Mouse (Mus musculus) midbrain, embryonic 15.5 days (tissue): ENCODE measurements around the gene Smdt1. TPM values are rescaled to one million over a fixed set of nuclear protein-coding genes. Genes with fewer than 3 reads are reported as not detected.
"Not testable (repeated sequence)": the region's sequence is repeated elsewhere in the genome, so short reads cannot be mapped to it uniquely, and the experiment has no call there.

ENCODE experiments used
- ATAC-seq: fragments of 200-750 bp; cut with Nextera tagmentation; replicated peaks from 2 replicates; pipeline ENCODE4 v1.8.0; 2017; ENCODE audit warnings: moderate TSS enrichment
- H3K27ac ChIP-seq: fragments of 300-500 bp; sonication (generic); 2 replicates; pipeline ENCODE4 v1.5.1; 2015; ENCODE audit warnings: mild to moderate bottlenecking, inconsistent platforms
- H3K27me3 ChIP-seq: fragments of 300-500 bp; sonication (generic); replicated peaks from 2 replicates; pipeline ENCODE4 v1.6.1; 2015; ENCODE audit warnings: inconsistent platforms
- H3K36me3 ChIP-seq: fragments of 300-500 bp; sonication (generic); replicated peaks from 2 replicates; pipeline ENCODE4 v1.6.1; 2015; ENCODE audit warnings: inconsistent platforms
- H3K4me1 ChIP-seq: fragments of 300-500 bp; sonication (generic); 2 replicates; pipeline ENCODE4 v1.6.1; 2015; ENCODE audit warnings: inconsistent platforms
- H3K4me2 ChIP-seq: fragments of 300-500 bp; sonication (generic); 2 replicates; pipeline ENCODE4 v1.6.1; 2015; ENCODE audit warnings: inconsistent platforms, mild to moderate bottlenecking, moderate library complexity
- H3K4me3 ChIP-seq: fragments of 300-500 bp; sonication (generic); 2 replicates; pipeline ENCODE4 v1.5.1; 2015; ENCODE audit warnings: mild to moderate bottlenecking, inconsistent platforms
- H3K9ac ChIP-seq: fragments of 300-500 bp; sonication (generic); 2 replicates; pipeline ENCODE4 v1.6.1; 2015; ENCODE audit warnings: mild to moderate bottlenecking, inconsistent platforms
- H3K9me3 ChIP-seq: fragments of 300-500 bp; sonication (generic); 2 replicates; pipeline ENCODE4 v1.6.1; 2016; ENCODE audit warnings: inconsistent platforms
- WGBS: fragments of 180-500 bp; shearing (Covaris S2); methylation state at CpG from one replicate; pipeline ENCODE4 v1.1.7; 2015; ENCODE audit warnings: mixed read lengths; 5-methylcytosine and 5-hydroxymethylcytosine counted together
- polyA plus RNA-seq: library from polyadenylated mRNA; unstranded; fragments of >200 nt; fragmentation: Nextera tagmentation; extraction: Ambion mirVana; gene quantifications from 2 replicates; pipeline ENCODE4 v1.2.1, GENCODE M21; 2015

Smdt1 gene
- polyA plus RNA-seq, 1 experiment from 2014 or later = 322 TPM

DNA sequence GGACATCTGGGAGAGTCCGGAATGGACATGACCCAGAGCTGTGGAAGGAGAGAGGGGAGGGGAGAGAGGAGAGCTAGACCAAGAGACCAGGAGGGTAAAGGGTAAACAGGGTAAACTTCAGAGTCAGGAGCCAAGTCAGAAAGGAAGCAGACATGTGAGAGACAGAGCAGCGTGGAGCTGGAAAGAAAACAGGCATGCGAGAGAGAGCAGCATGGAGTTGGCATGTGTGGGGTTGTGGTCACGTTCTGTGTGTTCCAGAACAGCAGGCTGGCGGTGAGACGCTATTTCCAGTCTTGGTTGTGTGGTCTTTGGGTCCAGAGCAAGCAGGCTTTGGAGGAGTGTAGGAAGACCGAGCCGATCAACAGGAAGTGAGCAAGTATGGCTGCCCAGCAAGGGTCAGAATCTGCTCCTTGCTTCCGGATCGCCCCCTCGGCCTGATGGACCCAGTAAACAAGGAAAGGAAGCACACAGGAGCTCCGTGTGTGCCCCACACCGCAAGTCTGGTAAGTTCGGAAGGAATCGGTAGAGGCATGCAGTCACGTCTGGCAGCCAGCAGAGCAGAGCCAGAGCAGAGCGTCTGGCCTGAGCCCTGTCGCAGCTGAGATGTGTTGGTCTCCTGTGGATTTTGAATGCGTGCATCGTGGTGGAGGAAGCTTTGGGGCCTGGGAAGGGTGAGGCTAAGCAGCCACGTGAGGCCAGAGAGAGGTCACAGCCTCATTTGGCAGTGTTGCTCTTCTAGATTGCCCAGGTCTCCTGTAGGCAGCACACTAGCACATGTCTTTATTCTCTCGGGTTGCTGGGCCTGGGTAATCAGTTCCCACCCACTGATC, 19.9 kb downstream of the Smdt1 start:
- WGBS = 63% methylated on average over 22 of the region's 22 CpGs
- Histone ChIP-seq H3K4me1 (peaks cover 5% of the 10 kb centered on the region), H3K9ac (no peak overlapping the region)

DNA sequence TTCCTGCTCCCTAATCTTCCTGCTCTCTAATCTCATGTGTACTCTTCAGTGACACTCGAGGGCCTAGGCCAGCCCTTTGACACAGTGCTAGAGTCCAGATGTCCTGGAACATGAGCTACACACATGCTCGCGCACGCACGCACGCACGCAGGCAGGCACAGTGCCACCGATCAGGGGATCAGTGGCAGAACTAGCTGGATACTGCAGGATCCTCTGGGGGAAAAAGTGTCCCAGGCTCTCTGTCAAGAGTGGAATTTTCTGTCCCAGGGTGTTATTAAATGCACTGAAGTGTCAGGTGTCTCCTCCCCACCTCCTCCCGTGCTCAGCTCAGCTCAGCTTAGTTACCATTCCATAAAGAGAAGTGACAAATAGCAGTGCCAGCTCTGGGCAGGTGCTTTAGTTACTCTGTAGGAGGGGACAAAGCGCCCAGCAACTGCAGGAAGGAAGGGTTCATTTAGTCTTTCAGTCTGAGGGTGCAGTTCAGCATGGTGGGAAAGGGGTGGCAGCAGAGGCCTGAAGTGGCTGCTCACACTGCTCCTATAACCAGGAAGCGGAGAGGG, 22.8 kb downstream of the Smdt1 start:
- no peaks in the 10 kb centered on the region for H3K4me1 ChIP-seq
- H3K4me3 ChIP-seq = no peak overlapping the region
- no peak overlapping the region for H3K4me2 ChIP-seq
- H3K27me3 ChIP-seq = no peaks in the 10 kb centered on the region
- no peak overlapping the region for H3K9ac ChIP-seq
- H3K9me3 ChIP-seq = no peaks in the 10 kb centered on the region
- no peak for ATAC-seq
- H3K36me3 ChIP-seq = no peaks in the 10 kb centered on the region
- WGBS = 73% methylated on average over 11 of the region's 11 CpGs
- H3K27ac ChIP-seq = no peak overlapping the region

More for the DNA sequence above, 19.9 kb downstream of the Smdt1 start:
- Histone ChIP-seq H3K4me3 (no peak overlapping the region), H3K9me3 (no peaks in the 10 kb centered on the region), H3K27me3 (no peaks in the 10 kb centered on the region), H3K36me3 (no peaks in the 10 kb centered on the region), H3K4me2 (no peak overlapping the region), H3K27ac (no peak overlapping the region)
- ATAC-seq = no peak

GRCm38 (mm10) chr15:82362234-82362633, 23.5 kb downstream of the Smdt1 start:
- no peaks in the 10 kb centered on the region for H3K36me3 ChIP-seq
- no peaks in the 10 kb centered on the region for H3K4me1 ChIP-seq
- H3K9ac ChIP-seq = no peak overlapping the region
- H3K4me2 ChIP-seq = no peak overlapping the region
- H3K27ac ChIP-seq = no peak overlapping the region
- H3K9me3 ChIP-seq = no peaks in the 10 kb centered on the region
- WGBS = 98% methylated on average over 4 of the region's 4 CpGs
- H3K4me3 ChIP-seq = no peak overlapping the region
- no peaks in the 10 kb centered on the region for H3K27me3 ChIP-seq
- no peak for ATAC-seq

DNA sequence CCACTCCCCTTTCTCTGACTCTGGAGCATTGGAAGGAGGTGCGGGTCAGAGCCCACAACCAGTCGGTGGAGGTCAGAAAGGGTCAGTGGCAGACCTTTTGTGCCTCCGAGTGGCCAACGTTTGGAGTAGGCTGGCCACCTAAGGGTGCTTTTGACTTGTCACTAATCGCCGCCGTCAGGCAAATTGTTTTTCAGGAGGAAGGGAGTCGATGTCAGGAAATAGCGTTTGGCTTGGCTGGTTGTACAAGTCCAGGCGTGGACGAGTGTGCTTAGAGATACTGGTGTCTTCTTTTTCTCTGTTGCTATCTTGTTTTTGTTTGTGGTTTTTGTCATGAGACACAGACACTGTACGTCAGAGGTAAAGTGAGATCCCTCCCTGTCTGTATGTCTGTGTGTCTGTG, 25.0 kb downstream of the Smdt1 start:
- H3K4me1 ChIP-seq, H3K27ac ChIP-seq, H3K9me3 ChIP-seq, H3K36me3 ChIP-seq, H3K4me2 ChIP-seq, ATAC-seq, H3K9ac ChIP-seq, H3K27me3 ChIP-seq, H3K4me3 ChIP-seq: not testable (repeated sequence)
- WGBS = 74% methylated on average over 9 of the region's 12 CpGs

GRCm38 (mm10) chr15:82364561-82364960, 25.8 kb downstream of the Smdt1 start:
- H3K9ac ChIP-seq, H3K4me3 ChIP-seq, ATAC-seq, H3K9me3 ChIP-seq, H3K27ac ChIP-seq, H3K4me1 ChIP-seq, H3K36me3 ChIP-seq, H3K27me3 ChIP-seq, H3K4me2 ChIP-seq: not testable (repeated sequence)
- WGBS = 16% methylated on average over 6 of the region's 9 CpGs

- no peaks in the 10 kb centered on the region for H3K4me1 ChIP-seq
- H3K9ac ChIP-seq = no peak overlapping the region
- ATAC-seq = no peak
- H3K36me3 ChIP-seq = no peaks in the 10 kb centered on the region
- H3K9me3 ChIP-seq = no peaks in the 10 kb centered on the region
- WGBS = 89% methylated on average over 4 of the region's 4 CpGs
- no peak overlapping the region for H3K27ac ChIP-seq
- no peaks in the 10 kb centered on the region for H3K27me3 ChIP-seq
- no peak overlapping the region for H3K4me2 ChIP-seq
- no peak overlapping the region for H3K4me3 ChIP-seq
Observed at GRCm38 (mm10) chr15:82368146-82368545, 29.4 kb downstream of the Smdt1 start.

DNA sequence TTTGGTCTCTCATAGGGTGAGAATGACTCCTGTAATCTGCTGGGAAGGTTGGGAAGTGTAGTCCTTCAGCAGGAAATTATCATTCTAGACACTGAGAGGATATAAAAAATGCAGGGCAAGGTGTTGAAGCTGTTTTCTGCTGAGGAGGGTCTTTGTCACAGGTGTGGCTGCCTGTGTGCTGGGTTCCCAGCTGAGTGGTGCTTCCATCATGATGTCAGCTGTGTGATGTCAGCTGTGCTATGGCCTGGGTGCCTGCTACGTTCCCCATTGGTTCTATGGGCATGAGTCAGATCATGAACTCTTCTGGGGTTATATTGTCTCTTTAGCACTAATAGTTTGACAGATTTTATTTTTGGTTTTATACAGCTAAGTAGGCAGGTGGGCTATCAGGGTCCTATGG, 30.1 kb downstream of the Smdt1 start:
- Histone ChIP-seq H3K9me3 (no peaks in the 10 kb centered on the region), H3K9ac (no peak overlapping the region), H3K4me1 (no peaks in the 10 kb centered on the region), H3K4me2 (no peak overlapping the region), H3K4me3 (no peak overlapping the region), H3K27ac (no peak overlapping the region), H3K36me3 (no peaks in the 10 kb centered on the region), H3K27me3 (no peaks in the 10 kb centered on the region)
- ATAC-seq = no peak
- 88% methylated on average over 1 of the region's 1 CpGs for WGBS

DNA sequence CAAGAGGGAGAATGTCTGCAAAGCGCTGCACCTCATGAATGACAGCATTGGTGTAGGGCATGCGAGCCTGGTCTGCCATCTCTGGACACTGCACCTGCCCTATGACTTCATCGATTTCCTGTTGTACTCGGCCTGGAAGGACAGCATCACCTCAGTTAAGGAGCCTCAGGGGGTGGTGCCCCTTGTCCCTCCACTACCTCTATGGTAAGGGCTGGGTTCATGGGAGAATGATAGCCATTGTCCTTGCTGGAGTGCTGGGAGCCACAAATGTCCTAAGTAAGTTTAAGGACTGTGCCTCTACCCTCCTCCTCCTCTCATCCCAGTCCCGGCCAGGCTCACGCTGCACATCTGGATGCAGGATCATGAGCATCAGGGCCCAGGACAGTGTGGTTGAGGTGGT, 33.7 kb downstream of the Smdt1 start:
- no peak overlapping the region for H3K27ac ChIP-seq
- no peak overlapping the region for H3K4me2 ChIP-seq
- no peaks in the 10 kb centered on the region for H3K36me3 ChIP-seq
- no peak overlapping the region for H3K4me3 ChIP-seq
- ATAC-seq = no peak
- no peak overlapping the region for H3K9ac ChIP-seq
- H3K27me3 ChIP-seq = no peaks in the 10 kb centered on the region
- 88% methylated on average over 6 of the region's 6 CpGs for WGBS
- H3K4me1 ChIP-seq = no peaks in the 10 kb centered on the region; the same call in 1 of the 2 replicates
- H3K9me3 ChIP-seq = no peaks in the 10 kb centered on the region

DNA sequence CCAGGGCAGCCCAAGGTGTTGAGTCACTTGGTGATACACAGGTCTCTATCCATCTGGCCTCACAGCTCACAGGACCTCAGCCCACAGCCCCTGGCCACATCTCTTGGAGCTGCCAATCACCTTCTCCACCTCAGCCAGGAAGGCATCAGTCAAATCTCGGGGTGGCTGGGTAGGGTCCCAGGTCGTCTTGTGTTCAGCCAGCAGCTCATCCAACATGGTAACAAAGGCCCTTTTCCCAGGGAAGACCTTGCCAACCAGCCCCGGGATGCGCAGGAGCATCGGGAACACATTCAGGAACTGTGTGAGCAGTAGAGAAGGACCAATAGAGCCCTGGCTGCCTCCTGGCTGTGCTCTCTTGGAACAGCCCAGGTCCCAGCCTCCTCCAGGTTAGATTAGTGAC, 34.2 kb downstream of the Smdt1 start:
- H3K36me3 ChIP-seq = no peaks in the 10 kb centered on the region
- 88% methylated on average over 5 of the region's 5 CpGs for WGBS
- no peak for ATAC-seq
- no peak overlapping the region for H3K4me3 ChIP-seq
- H3K4me2 ChIP-seq = no peak overlapping the region
- H3K27me3 ChIP-seq = no peaks in the 10 kb centered on the region
- H3K9ac ChIP-seq = no peak overlapping the region
- no peak overlapping the region for H3K27ac ChIP-seq
- H3K9me3 ChIP-seq = no peaks in the 10 kb centered on the region
- H3K4me1 ChIP-seq = no peaks in the 10 kb centered on the region; the same call in 1 of the 2 replicates

GRCm38 (mm10) chr15:82374437-82374836, 35.7 kb downstream of the Smdt1 start:
- Histone ChIP-seq H3K4me1 (no peaks in the 10 kb centered on the region; the same call in 1 of the 2 replicates), H3K36me3 (no peaks in the 10 kb centered on the region), H3K27me3 (0 out of 2 replicates have a peak, but pooled peaks cover under 1% of the 10 kb centered on the region), H3K4me2 (no peak overlapping the region), H3K9ac (no peak overlapping the region), H3K4me3 (no peak overlapping the region), H3K9me3 (no peaks in the 10 kb centered on the region), H3K27ac (no peak overlapping the region)
- WGBS = 80% methylated on average over 5 of the region's 5 CpGs
- ATAC-seq = no peak

- Histone ChIP-seq H3K9ac (no peak overlapping the region), H3K9me3 (no peaks in the 10 kb centered on the region), H3K4me2 (no peak overlapping the region), H3K27ac (no peak overlapping the region), H3K4me3 (no peak overlapping the region), H3K4me1 (peaks cover 3% of the 10 kb centered on the region; the same call in 1 of the 2 replicates), H3K36me3 (no peaks in the 10 kb centered on the region), H3K27me3 (0 out of 2 replicates have a peak, but pooled peaks cover 3% of the 10 kb centered on the region)
- WGBS = 86% methylated on average over 9 of the region's 9 CpGs
- no peak for ATAC-seq
Observed at GRCm38 (mm10) chr15:82375855-82376254, 37.1 kb downstream of the Smdt1 start.

DNA sequence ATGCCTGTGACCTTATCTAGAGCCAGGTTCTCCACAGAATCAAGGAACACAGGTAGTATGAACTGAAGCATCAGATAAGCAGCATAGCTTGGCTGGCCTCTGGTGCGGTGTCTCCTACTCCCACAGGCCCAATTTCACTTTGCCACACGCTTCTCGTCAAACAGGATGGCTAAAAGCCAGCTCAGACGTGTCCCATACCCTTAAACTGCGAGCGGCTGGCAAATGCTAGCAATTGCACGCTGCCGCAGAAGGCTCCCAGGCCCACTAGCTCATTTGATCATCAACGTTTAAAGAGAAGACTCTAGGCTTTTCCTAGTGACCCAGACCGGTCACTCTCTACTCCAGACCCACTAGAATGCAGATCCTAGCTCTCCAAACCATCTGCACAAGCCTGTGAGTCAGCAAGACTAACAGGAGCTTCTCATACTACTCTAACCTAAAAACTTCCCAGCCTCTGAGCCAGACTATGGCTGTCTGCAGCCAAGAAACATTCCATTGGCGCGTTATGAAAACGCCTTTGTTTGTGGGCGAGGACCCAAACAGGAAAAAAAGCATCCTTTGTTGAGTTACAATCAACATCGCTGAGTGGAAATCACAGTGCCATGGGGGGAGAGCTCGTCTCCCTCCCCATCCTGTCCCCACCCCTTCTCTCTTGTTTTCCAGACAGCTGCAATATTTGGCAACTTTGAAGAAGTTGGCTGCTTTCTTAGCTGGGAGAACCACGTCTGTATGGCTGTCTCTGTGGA, 37.8 kb downstream of the Smdt1 start:
- Histone ChIP-seq H3K27ac (no peak overlapping the region; the same call in 1 of the 2 replicates), H3K27me3 (0 out of 2 replicates have a peak, but pooled peaks cover 3% of the 10 kb centered on the region), H3K36me3 (no peaks in the 10 kb centered on the region), H3K4me2 (no peak overlapping the region), H3K9ac (no peak overlapping the region), H3K4me3 (no peak overlapping the region), H3K4me1 (peaks cover 3% of the 10 kb centered on the region; the same call in 1 of the 2 replicates), H3K9me3 (no peaks in the 10 kb centered on the region)
- ATAC-seq = no peak
- 66% methylated on average over 17 of the region's 17 CpGs for WGBS
